Mouse (Mus musculus): ENCODE data around the gene Ahrr. TPM values are rescaled to one million over a fixed set of nuclear protein-coding genes. Genes with fewer than 3 reads are reported as not detected.

Gene Ahrr
- polyA plus RNA-seq, 1 experiment, result not detected

- no peak for TF ChIP-seq GATA1 (IDR thresholded peaks at IDR 0.05; ENCODE audit: low read length)
These were observed 124.6 kb downstream of the Ahrr start for GRCm38 (mm10) chr13:74167492-74167891.

- no peak for TF ChIP-seq GATA1 (IDR thresholded peaks at IDR 0.05; ENCODE audit: low read length)
These were observed 125.1 kb downstream of the Ahrr start for GRCm38 (mm10) chr13:74167057-74167413.

- TF ChIP-seq GATA1 (IDR thresholded peaks at IDR 0.05; ENCODE audit: low read length), result no peak
These were observed 125.6 kb downstream of the Ahrr start for GRCm38 (mm10) chr13:74166348-74167056.

Other genes with a start within 250 kb of the Ahrr start
- gene Cep72, start 230.0 kb downstream of the Ahrr start, polyA plus RNA-seq (2012), result 0.77 and 4.1 TPM in 2 replicates
- gene Slc9a3, start 170.9 kb downstream of the Ahrr start, polyA plus RNA-seq (2012), result not detected in 2 replicates
- 3.1 and 31.0 TPM in 2 replicates for gene Exoc3, start 83.6 kb downstream of the Ahrr start, polyA plus RNA-seq (2012)
- gene Pdcd6, start 25.2 kb upstream of the Ahrr start, polyA plus RNA-seq (2012), result 38.9 and 65.0 TPM in 2 replicates
- gene Sdha, start 57.9 kb upstream of the Ahrr start, polyA plus RNA-seq (2012), result 64.6 and 85.8 TPM in 2 replicates
- gene Ccdc127, start 58.0 kb upstream of the Ahrr start, polyA plus RNA-seq (2012), result 0.30 and 0.32 TPM in 2 replicates
- not detected in 2 replicates for gene Lrrc14b, start 71.7 kb upstream of the Ahrr start, polyA plus RNA-seq (2012)
- 0.05 and 0.11 TPM in 2 replicates for gene Zfp72, start 98.5 kb upstream of the Ahrr start, polyA plus RNA-seq (2012)
- gene Ftl1-ps1, start 107.4 kb upstream of the Ahrr start, polyA plus RNA-seq (2012), result 21.1 and 34.8 TPM in 2 replicates
- gene Zfp825, start 201.7 kb upstream of the Ahrr start, polyA plus RNA-seq (2012), result 0.36 and 0.65 TPM in 2 replicates

All from G1E-ER4 (cell line).